Mouse (Mus musculus) MEL (cell line): ENCODE data around the gene Ecpas. TPM values are rescaled to one million over a fixed set of nuclear protein-coding genes. Genes with fewer than 3 reads are reported as not detected.
A peak's percentile ranks its signal among the peaks of the same experiment; 100 is the strongest.

ENCODE experiments used
- DNase-seq: peaks from one replicate; pipeline ENCODE4 v3.0.0; 2011; ENCODE audit warnings: low read depth, low spot score
- H3K27ac ChIP-seq: 2 replicates; pipeline ENCODE4 v1.5.1; 2012; ENCODE audit warnings: low read depth, mild to moderate bottlenecking, control low read depth, low read length, moderate library complexity; ENCODE audit not compliant: control insufficient read depth
- H3K27me3 ChIP-seq, 2 experiments: fragments of 150-350 bp in 1 of 2; sonication (generic) in 1 of 2; 2 replicates each; pipeline ENCODE4 v1.6.1; 2012; ENCODE audit warnings: low read length in 2 of 2, mild to moderate bottlenecking in 2 of 2, improper control_type of control experiment in 1 of 2, moderate library complexity in 1 of 2; ENCODE audit not compliant: insufficient read depth in 2 of 2, control insufficient read depth in 1 of 2
- H3K36me3 ChIP-seq, 2 experiments: 2 replicates each; pipeline ENCODE4 v1.6.1; 2012 to 2014; ENCODE audit warnings: low read length in 2 of 2, improper control_type of control experiment in 1 of 2, inconsistent platforms in 1 of 2, mild to moderate bottlenecking in 1 of 2; ENCODE audit not compliant: insufficient read depth in 2 of 2, control insufficient read depth in 1 of 2
- H3K4me1 ChIP-seq, 2 experiments: fragments of 150-350 bp in 1 of 2; sonication (generic) in 1 of 2; 2 replicates each; pipeline ENCODE4 v1.6.1; 2012; ENCODE audit warnings: low read length in 2 of 2, improper control_type of control experiment in 1 of 2, mild to moderate bottlenecking in 1 of 2; ENCODE audit not compliant: insufficient read depth in 2 of 2, control insufficient read depth in 1 of 2
- H3K4me3 ChIP-seq, 2 experiments: fragments of 150-350 bp in 1 of 2; sonication (generic) in 1 of 2; 2 replicates each; pipeline ENCODE4 v1.5.1; 2012; ENCODE audit warnings: low read depth in 2 of 2, low read length in 2 of 2, mild to moderate bottlenecking in 2 of 2, moderate library complexity in 2 of 2, control low read depth in 1 of 2, improper control_type of control experiment in 1 of 2; ENCODE audit not compliant: control insufficient read depth in 1 of 2, insufficient read depth in 1 of 2
- H3K79me2 ChIP-seq: 2 replicates; pipeline ENCODE4 v1.6.1; 2012; ENCODE audit warnings: mild to moderate bottlenecking, low read length, moderate library complexity; ENCODE audit not compliant: control insufficient read depth, poor library complexity, insufficient read depth
- H3K9ac ChIP-seq: 2 replicates; pipeline ENCODE4 v1.6.1; 2012; ENCODE audit warnings: low read depth, mild to moderate bottlenecking, control low read depth, low read length, moderate library complexity; ENCODE audit not compliant: control insufficient read depth, poor library complexity, severe bottlenecking
- H3K9me3 ChIP-seq: fragments of 150-350 bp; sonication (generic); replicated peaks from 2 replicates; pipeline ENCODE4 v1.6.1; 2012; ENCODE audit warnings: mild to moderate bottlenecking, low read length, improper control_type of control experiment, moderate library complexity; ENCODE audit not compliant: insufficient read depth
- BHLHE40 ChIP-seq: IDR thresholded peaks from 2 replicates; pipeline ENCODE4 v1.6.1; 2012; ENCODE audit warnings: low read depth, mild to moderate bottlenecking, inconsistent platforms, low read length, improper control_type of control experiment, borderline replicate concordance
- CHD2 ChIP-seq: IDR thresholded peaks from 2 replicates; pipeline ENCODE4 v1.6.1; 2011; ENCODE audit warnings: low read length, improper control_type of control experiment
- CTCF ChIP-seq, 3 experiments: IDR thresholded peaks in 2 of 3; conservative IDR thresholded peaks in 1 of 3; 2 replicates each; pipeline ENCODE4 v1.5.1; 2011 to 2012; ENCODE audit warnings: low read length in 3 of 3, low read depth in 2 of 3, mild to moderate bottlenecking in 2 of 3, improper control_type of control experiment in 1 of 3, inconsistent platforms in 1 of 3, mixed read lengths in 1 of 3, moderate library complexity in 1 of 3; ENCODE audit not compliant: control insufficient read depth in 1 of 3, insufficient read depth in 1 of 3, poor library complexity in 1 of 3, severe bottlenecking in 1 of 3
- E2F4 ChIP-seq: IDR thresholded peaks from 2 replicates; pipeline ENCODE4 v1.6.1; 2011; ENCODE audit warnings: low read depth, low read length, improper control_type of control experiment, borderline replicate concordance
- EP300 ChIP-seq, 2 experiments: IDR thresholded peaks; 2 replicates each; pipeline ENCODE4 v1.6.1; 2011; ENCODE audit warnings: improper control_type of control experiment in 2 of 2, low read length in 2 of 2, low read depth in 1 of 2, mild to moderate bottlenecking in 1 of 2
- ETS1 ChIP-seq: IDR thresholded peaks from 2 replicates; pipeline ENCODE4 v1.6.1; 2012; ENCODE audit warnings: low read depth, mild to moderate bottlenecking, inconsistent platforms, low read length, improper control_type of control experiment, moderate library complexity
- GABPA ChIP-seq: IDR thresholded peaks from 2 replicates; pipeline ENCODE4 v1.6.1; 2012; ENCODE audit warnings: low read depth, mild to moderate bottlenecking, inconsistent platforms, low read length, improper control_type of control experiment, moderate library complexity
- GATA1 ChIP-seq: IDR thresholded peaks from 2 replicates; pipeline ENCODE4 v1.6.1; 2011; ENCODE audit warnings: low read depth, low read length, improper control_type of control experiment
- HCFC1 ChIP-seq: IDR thresholded peaks from 2 replicates; pipeline ENCODE4 v1.6.1; 2012; ENCODE audit warnings: low read depth, mild to moderate bottlenecking, inconsistent platforms, low read length, improper control_type of control experiment, moderate library complexity
- JUND ChIP-seq: IDR thresholded peaks from 2 replicates; pipeline ENCODE4 v1.6.1; 2011; ENCODE audit warnings: low read depth, mild to moderate bottlenecking, improper control_type of control experiment, low read length
- KAT2A ChIP-seq: conservative IDR thresholded peaks from 2 replicates; pipeline ENCODE4 v1.6.1; 2012; ENCODE audit warnings: low read depth, low read length, improper control_type of control experiment, inconsistent platforms
- MAFK ChIP-seq: IDR thresholded peaks from 2 replicates; pipeline ENCODE4 v1.6.1; 2011; ENCODE audit warnings: low read depth, mild to moderate bottlenecking, low read length, improper control_type of control experiment, borderline replicate concordance
- MAX ChIP-seq: IDR thresholded peaks from 2 replicates; pipeline ENCODE4 v1.6.1; 2011; ENCODE audit warnings: low read length, improper control_type of control experiment
- MAZ ChIP-seq: IDR thresholded peaks from 2 replicates; pipeline ENCODE4 v1.6.1; 2012; ENCODE audit warnings: low read depth, mild to moderate bottlenecking, inconsistent platforms, low read length, improper control_type of control experiment
- MEF2A ChIP-seq: IDR thresholded peaks from 2 replicates; pipeline ENCODE4 v1.6.1; 2014; ENCODE audit warnings: low read depth, mild to moderate bottlenecking, inconsistent platforms, low read length, improper control_type of control experiment; ENCODE audit not compliant: poor library complexity, insufficient replicate concordance, severe bottlenecking; ENCODE audit errors: extremely low read depth
- MXI1 ChIP-seq: IDR thresholded peaks from 2 replicates; pipeline ENCODE4 v1.6.1; 2011; ENCODE audit warnings: mild to moderate bottlenecking, low read depth, low read length, improper control_type of control experiment
- MYB ChIP-seq: IDR thresholded peaks from 2 replicates; pipeline ENCODE4 v1.6.1; 2011; ENCODE audit warnings: mild to moderate bottlenecking, low read depth, low read length, improper control_type of control experiment
- MYC ChIP-seq: IDR thresholded peaks from 2 replicates; pipeline ENCODE4 v1.6.1; 2011; ENCODE audit warnings: low read depth, mild to moderate bottlenecking, low read length, improper control_type of control experiment, moderate library complexity
- NELFE ChIP-seq: IDR thresholded peaks from 2 replicates; pipeline ENCODE4 v1.6.1; 2011; ENCODE audit warnings: low read depth, low read length, improper control_type of control experiment
- NRF1 ChIP-seq: IDR thresholded peaks from 2 replicates; pipeline ENCODE4 v1.6.1; 2014; ENCODE audit warnings: low read depth, mild to moderate bottlenecking, inconsistent platforms, low read length, improper control_type of control experiment, moderate library complexity; ENCODE audit not compliant: poor library complexity, insufficient read depth, severe bottlenecking
- POLR2AphosphoS2 ChIP-seq: IDR thresholded peaks from 2 replicates; pipeline ENCODE4 v1.6.1; 2011; ENCODE audit warnings: low read length, improper control_type of control experiment
- POLR2AphosphoS5 ChIP-seq: IDR thresholded peaks from 2 replicates; pipeline ENCODE4 v1.6.1; 2012; ENCODE audit warnings: low read depth, borderline replicate concordance, mild to moderate bottlenecking, inconsistent platforms, low read length, moderate library complexity, mixed read lengths
- RCOR1 ChIP-seq: IDR thresholded peaks from 2 replicates; pipeline ENCODE4 v1.6.1; 2012; ENCODE audit warnings: low read depth, mild to moderate bottlenecking, inconsistent platforms, low read length, improper control_type of control experiment
- SIN3A ChIP-seq: IDR thresholded peaks from 2 replicates; pipeline ENCODE4 v1.6.1; 2012; ENCODE audit warnings: low read length, improper control_type of control experiment, inconsistent platforms
- SMC3 ChIP-seq: IDR thresholded peaks from 2 replicates; pipeline ENCODE4 v1.6.1; 2011; ENCODE audit warnings: low read depth, low read length, improper control_type of control experiment
- TAL1 ChIP-seq: IDR thresholded peaks from 2 replicates; pipeline ENCODE4 v1.6.1; 2012; ENCODE audit warnings: mild to moderate bottlenecking, inconsistent platforms, low read length, moderate library complexity, mixed read lengths
- TBP ChIP-seq: IDR thresholded peaks from 2 replicates; pipeline ENCODE4 v1.8.0; 2011; ENCODE audit warnings: low read depth, low read length, improper control_type of control experiment
- TCF12 ChIP-seq: IDR thresholded peaks from 2 replicates; pipeline ENCODE4 v1.6.1; 2014; ENCODE audit warnings: low read depth, mild to moderate bottlenecking, inconsistent platforms, low read length, improper control_type of control experiment, moderate library complexity
- UBTF ChIP-seq: IDR thresholded peaks from 2 replicates; pipeline ENCODE4 v1.6.1; 2012; ENCODE audit warnings: low read depth, mild to moderate bottlenecking, inconsistent platforms, low read length, improper control_type of control experiment, moderate library complexity, borderline replicate concordance; ENCODE audit not compliant: insufficient read depth
- USF1 ChIP-seq: IDR thresholded peaks from 2 replicates; pipeline ENCODE4 v1.6.1; 2014; ENCODE audit warnings: low read depth, mild to moderate bottlenecking, inconsistent platforms, low read length, improper control_type of control experiment, moderate library complexity
- USF2 ChIP-seq, 2 experiments: IDR thresholded peaks; 2 replicates each; pipeline ENCODE4 v1.6.1; 2011 to 2012; ENCODE audit warnings: improper control_type of control experiment in 2 of 2, low read length in 2 of 2, borderline replicate concordance in 1 of 2, inconsistent platforms in 1 of 2, low read depth in 1 of 2, mild to moderate bottlenecking in 1 of 2; ENCODE audit not compliant: insufficient read depth in 1 of 2
- ZC3H11A ChIP-seq: IDR thresholded peaks from 2 replicates; pipeline ENCODE4 v1.6.1; 2012; ENCODE audit warnings: low read depth, mild to moderate bottlenecking, inconsistent platforms, low read length, improper control_type of control experiment
- ZKSCAN1 ChIP-seq: IDR thresholded peaks from 2 replicates; pipeline ENCODE4 v1.6.1; 2012; ENCODE audit warnings: low read depth, mild to moderate bottlenecking, inconsistent platforms, low read length, improper control_type of control experiment, moderate library complexity
- ZNF384 ChIP-seq: IDR thresholded peaks from 2 replicates; pipeline ENCODE4 v1.6.1; 2012; ENCODE audit warnings: low read depth, mild to moderate bottlenecking, inconsistent platforms, low read length, improper control_type of control experiment
- polyA plus RNA-seq, 2 experiments: library from polyadenylated mRNA; stranded (reverse) in 1 of 2; unstranded in 1 of 2; fragments of >175 nt in 1 of 2; fragments of >200 nt in 1 of 2; gene quantifications; 2 replicates each; pipeline versions ENCODE4 v1.2.1 to v1.2.4; 2012; ENCODE audit warnings: low replicate concordance in 2 of 2, low read depth in 1 of 2; ENCODE audit not compliant: insufficient read length in 2 of 2, insufficient read depth in 1 of 2, missing spikeins in 1 of 2
- total RNA-seq: library from RNA; depleted of rRNA; stranded (reverse); fragments of 300-350 nt; gene quantifications from 2 replicates; pipeline ENCODE4 v1.2.3, GENCODE M21; 2012; rRNA removed

Gene Ecpas
- 37.8 and 52.1 TPM in 2 replicates for total RNA-seq
- 100 to 1,000 TPM in 1 of 2 experiments, 10 to 100 TPM in 1; 57.6 to 161 TPM for polyA plus RNA-seq

- DNase-seq, result peak; percentile 90
- Histone ChIP-seq H3K27ac (peak within 1 kb of the TSS; percentile 93), H3K79me2 (peaks cover 46% of the 10 kb centered on the region), H3K36me3 (peaks cover 0 to 42% of the 10 kb centered on the region in 2 experiments; a peak in 2 of 4 replicates), H3K4me1 (peaks cover 17 to 29% of the 10 kb centered on the region in 2 experiments), H3K27me3 (no peaks in the 10 kb centered on the region), H3K9ac (peak within 1 kb of the TSS; percentile 89), H3K9me3 (no peaks in the 10 kb centered on the region), H3K4me3 (peak within 1 kb of the TSS; percentile 97 to 98)
- TF ChIP-seq MAZ (peak; percentile 29; the same call in 1 of the 2 replicates), UBTF (0 out of 2 replicates have a peak, but pooled peaks have one; percentile 84), TCF12 (0 out of 2 replicates have a peak, but pooled peaks have one; percentile 22), GATA1 (no peak; the same call in 1 of the 2 replicates), JUND (no peak), EP300 (IDR thresholded peaks at IDR 0.05; ENCODE audit: low read depth in 1 of 2, low read length in 2 of 2) (peak in 1 of 2 experiments; percentile 56; a peak in 3 of 4 replicates), MYB (no peak), MAX (no peak; the same call in none of the 2 replicates), USF1 (no peak), USF2 (IDR thresholded peaks at IDR 0.05; ENCODE audit: borderline replicate concordance in 1 of 2, insufficient read depth in 1 of 2, low read depth in 1 of 2, low read length in 2 of 2) (no peak), MEF2A (no peak), MAFK (no peak), CHD2 (no peak), GABPA (no peak), TAL1 (no peak), BHLHE40 (no peak), SIN3A (no peak; the same call in 1 of the 2 replicates), POLR2AphosphoS5 (no peak), RCOR1 (0 out of 2 replicates have a peak, but pooled peaks have one; percentile 11), POLR2AphosphoS2 (peak; percentile 77), HCFC1 (no peak; the same call in 1 of the 2 replicates), ZKSCAN1 (no peak), NELFE (peak; percentile 80), TBP (peak; percentile 70), ZC3H11A (no peak), E2F4 (peak; percentile 48; the same call in 1 of the 2 replicates), MYC (peak; percentile 79; the same call in 1 of the 2 replicates), MXI1 (no peak; the same call in 1 of the 2 replicates), CTCF (IDR thresholded peaks at IDR 0.05 in 2 of 3, conservative IDR thresholded peaks at IDR 0.05 in 1 of 3; ENCODE audit: control insufficient read depth in 1 of 3, insufficient read depth in 1 of 3, low read depth in 2 of 3, low read length in 3 of 3, poor library complexity in 1 of 3, severe bottlenecking in 1 of 3) (no peak), ETS1 (no peak), SMC3 (no peak), NRF1 (0 out of 2 replicates have a peak, but pooled peaks have one; percentile 5), ZNF384 (0 out of 2 replicates have a peak, but pooled peaks have one; percentile 25), KAT2A (no peak)
These were observed at the start of gene Ecpas for GRCm38 (mm10) chr4:58912629-58913335. TSS of gene Ecpas (minus strand) at chr4:58912749.
